Mouse (Mus musculus) adrenal gland, adult 18-20 months (tissue): Measurements from ENCODE around the gene Smap1. TPM values are rescaled to one million over a fixed set of nuclear protein-coding genes. Genes with fewer than 3 reads are reported as not detected.

Source experiments
- DNase-seq, 2 experiments: peaks; one replicate each; pipeline ENCODE4 v3.0.0; 2021 to 2022; ENCODE audit warnings: low spot score in 2 of 2
- total RNA-seq, 2 experiments: library from RNA; stranded (reverse); gene quantifications; 1 replicate in 1 of 2; 2 replicates in 1 of 2; pipeline ENCODE4 v1.2.3; 2021

Gene Smap1
- total RNA-seq, 2 experiments from 2014 or later = 55.6 to 60.1 TPM

DNA sequence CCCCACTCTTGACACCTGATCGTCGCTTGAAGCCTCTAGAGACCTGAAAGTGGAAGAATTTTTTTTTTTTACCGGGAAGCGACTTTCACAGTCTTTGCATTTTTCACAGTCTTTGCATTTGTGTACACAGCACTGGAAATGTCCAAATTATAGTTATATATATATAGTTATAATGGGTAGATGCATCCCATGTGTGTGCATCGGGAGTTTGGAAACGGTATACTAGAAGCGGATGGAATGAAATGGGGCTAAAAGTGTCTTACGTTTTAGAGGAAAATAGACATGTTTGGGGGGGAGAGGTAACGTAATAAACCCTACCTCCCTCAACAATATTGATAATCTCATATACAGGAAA, 390 bp upstream of the Smap1 start:
- DNase-seq = no peak

DNA sequence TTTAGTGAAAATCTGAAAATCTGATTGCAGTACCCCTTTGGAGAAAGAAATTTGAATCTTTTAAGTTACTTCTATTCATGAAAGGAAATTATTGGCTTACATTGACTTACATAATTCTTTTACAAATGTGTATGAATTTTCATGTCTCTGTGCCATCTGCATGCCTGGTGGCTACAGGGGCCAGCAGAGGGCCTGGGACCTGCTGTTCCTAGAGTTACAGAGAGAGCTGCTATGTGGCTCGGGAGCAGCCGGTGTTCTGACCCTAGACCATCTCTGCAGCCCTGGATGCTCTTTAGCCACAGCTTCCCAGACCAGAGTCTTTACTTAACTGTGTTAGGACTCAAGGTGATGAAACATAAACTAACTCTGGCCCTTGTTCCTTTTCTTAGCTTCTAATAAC, 1.8 kb downstream of the Smap1 start:
- no peak for DNase-seq

DNA sequence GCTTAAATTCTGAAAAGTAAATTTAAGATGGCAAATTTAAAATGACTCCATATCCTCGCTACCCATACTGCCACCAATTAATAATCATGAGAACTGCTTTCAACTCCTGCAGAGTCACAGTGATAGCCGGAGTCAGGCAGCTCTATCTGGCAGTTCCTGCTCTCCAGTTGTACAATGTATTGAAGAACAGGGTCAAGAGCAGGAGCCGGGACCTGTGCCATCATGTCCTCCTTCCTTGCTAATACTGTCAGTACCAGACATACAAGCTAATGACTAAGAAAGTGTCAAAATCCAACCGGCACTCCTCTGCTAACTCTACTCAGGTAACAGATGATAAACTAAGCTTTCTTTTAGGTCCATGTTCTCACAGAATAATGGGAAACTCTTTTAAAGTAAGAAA, 3.0 kb downstream of the Smap1 start:
- no peak for DNase-seq

DNA sequence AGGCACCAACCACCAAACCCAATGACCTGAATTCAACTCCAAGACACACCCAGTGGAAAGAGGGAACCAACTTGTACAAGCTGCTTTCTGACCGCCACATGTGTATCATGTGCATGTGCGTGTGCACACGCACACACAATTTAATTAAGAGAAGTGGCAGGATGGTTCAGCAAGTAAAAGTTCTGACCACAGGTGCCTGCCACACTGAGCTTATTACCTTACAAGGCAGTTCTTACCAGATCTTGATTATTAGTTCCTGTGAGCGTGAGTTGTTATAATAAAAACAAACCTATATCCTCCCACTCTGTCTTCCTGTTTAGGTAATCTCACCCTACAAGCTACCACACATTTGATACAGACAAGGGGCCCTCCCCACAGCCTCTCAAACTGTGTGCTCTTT, 6.6 kb downstream of the Smap1 start:
- no peak for DNase-seq

DNA sequence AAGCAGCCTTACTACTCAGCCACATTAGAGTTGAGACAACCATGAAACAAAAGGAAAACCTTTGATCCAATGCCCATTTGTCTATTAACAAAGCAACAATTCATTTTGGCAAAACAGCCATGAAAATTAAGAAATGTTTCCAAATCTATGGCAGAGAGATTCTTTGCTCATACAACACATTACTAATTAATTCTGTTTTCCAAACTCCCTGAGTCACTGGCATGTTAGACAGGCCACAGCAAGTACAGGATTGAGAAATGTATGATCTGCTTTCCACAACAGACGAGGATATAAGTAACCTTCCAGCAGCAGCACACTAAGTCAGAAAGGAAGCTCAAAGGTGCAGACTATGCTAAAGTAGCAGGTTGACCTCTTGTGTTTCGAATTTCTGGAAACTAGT, 9.1 kb downstream of the Smap1 start:
- DNase-seq = no peak

DNA sequence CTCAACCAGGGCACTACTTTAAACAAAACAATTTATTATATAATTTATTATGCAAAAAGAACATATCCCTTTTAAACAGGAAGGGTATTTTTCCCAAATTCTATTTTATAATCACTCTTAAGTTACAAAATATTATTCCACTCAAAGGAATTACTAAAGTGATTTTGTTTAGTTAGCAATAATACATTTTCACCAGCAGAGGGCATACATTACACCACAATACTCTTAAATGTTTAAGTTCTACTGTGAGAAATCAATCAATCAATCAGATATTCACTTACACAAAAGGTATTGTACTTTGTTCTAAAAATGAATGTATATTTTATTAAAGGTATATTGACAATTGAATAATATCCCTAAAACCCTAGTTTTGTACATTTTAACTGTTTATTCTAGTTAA, 16.0 kb downstream of the Smap1 start:
- no peak for DNase-seq

DNA sequence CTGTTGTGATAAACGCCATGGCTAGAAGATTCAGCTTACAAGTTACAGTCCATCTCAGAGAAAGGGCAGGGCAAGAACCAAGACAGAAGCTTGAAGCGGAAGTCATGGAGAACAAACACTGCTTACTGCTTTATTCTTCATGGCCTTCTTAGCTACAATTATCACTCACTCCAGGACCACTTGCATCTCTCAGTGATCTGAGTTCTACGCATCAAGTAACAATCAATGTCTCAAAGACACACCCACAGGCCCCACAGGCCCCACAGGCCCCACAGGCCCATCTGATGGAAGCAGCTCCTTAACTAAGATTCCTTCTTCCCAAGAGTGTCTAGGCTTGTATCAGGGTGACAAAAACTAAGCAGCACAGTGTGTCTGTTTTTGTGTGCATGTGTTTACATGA, 18.8 kb downstream of the Smap1 start:
- DNase-seq = no peak

DNA sequence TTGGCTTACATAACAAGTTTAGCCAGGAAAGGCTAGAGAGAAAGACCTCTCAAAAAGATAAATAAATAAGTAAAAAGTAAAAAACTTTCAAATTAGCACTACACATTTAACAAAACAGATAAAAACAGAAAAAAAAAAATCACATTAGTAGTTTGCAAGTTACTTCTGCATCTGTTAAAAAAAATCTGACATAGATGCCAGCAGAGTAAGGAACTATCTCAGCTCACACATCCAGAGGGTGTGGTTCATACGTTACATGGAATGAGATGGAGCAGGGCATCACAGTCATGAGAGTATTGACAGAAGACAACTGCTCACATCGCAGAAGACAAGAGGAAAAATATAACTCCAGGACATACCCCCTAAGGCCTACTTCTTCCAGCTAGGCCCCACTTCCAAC, 19.4 kb downstream of the Smap1 start:
- no peak for DNase-seq

DNA sequence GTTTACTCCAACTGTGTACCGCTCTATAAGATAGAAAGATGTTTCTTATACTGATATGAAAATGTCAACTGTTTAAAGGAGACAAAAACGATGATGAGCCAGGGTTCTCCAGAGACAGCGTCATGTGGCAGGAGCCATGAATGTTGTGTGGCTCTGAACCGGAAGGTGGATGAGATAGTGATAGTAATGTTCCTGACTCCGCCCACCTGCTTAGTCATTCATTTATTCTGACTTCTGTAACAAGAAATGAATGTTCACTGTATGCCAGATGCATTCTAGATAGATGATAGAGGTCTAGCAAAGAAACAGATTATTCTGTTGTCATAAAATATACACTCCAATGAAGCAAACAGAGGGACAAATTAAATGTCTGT, 22.5 kb downstream of the Smap1 start:
- no peak for DNase-seq

DNA sequence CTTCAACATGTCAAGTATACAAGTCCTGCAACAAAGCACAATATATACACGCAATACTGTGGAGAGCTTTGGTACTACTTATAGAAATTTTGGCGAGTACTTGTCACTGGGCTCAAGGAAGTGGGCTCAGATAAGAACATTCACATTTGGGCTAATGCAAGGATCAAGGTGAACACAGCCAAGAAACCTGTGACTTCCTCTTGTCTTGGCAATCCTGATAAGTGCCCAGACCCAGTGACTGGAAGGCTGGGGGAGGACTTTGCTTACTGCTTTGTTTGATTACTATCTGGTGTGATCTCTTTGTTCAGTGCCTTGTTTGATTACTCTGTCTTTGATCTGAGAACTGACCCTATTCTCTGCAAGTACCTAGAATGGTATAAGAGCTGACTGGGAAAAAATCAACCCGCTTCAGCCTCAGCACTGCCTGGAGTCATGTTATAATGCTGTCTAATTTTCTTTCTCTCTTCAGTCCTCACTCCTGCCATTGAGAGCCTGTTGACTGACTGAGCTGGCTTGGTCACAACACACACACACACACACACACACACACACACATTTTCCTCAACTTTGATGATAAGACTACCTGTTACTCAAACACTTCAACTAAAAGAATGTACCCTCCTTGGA, 23.0 kb downstream of the Smap1 start:
- DNase-seq = no peak

DNA sequence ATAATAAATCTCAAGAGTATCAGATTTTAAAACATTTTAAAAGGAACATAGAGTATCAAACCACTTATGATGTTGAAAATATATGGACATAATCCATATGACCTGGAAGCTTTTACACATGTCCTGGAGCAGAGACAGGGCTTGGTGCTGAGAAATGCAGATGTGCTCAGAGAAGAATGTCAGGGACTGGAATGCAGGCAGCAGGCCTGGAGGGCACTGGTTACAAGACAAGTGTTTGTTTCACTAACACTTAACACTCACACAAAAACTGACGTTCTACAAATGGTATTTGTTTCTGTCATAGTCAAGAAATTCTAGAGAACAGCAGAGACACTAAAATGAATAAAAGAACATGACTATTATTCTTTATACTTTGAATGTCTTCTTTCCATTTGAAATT, 30.0 kb downstream of the Smap1 start:
- no peak for DNase-seq

DNA sequence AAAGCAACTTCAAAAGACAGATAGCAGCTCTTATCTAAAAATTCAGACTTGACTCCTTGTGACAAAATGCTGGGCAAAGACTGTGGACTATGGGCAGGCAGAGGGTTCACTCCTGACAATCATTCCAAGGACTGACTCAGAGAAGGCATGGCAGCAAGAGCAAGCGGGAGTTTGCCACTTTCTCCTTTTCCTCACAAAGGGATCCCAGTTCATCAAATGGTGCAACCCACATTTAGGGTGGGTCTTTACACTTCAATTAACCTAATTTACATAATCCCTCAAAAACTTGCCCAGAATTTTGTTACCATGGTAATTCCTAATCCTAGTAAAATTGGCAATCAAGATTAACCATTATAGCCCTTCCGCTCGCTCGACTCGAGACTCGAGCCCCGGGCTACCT, 37.2 kb downstream of the Smap1 start:
- DNase-seq = no peak

DNA sequence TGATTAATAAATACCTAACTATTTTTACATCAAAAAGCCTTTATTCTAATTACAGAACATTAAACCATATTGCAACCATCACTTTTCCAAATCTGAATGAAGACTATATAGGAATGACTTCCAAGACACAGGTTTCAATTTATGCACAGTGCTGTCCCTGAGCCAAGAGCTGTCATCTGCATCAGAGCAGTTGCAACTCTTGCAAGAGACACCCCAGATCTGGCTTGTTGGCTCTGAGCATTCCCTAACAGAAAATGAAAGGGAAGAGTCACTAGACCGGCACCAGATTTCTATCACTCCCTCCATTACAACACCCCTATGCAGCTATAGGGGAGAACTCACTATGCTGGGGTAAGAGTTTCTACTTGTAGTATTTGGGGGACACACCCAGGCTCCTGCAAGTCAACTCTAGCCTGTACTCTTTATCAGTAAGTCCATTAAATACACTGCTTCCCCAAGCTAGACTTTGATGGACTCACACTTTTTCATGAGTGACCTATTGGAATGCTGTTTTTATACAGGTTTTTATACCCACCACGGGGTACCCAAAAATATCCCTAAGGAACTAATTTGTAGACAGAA, 37.9 kb downstream of the Smap1 start:
- no peak for DNase-seq

DNA sequence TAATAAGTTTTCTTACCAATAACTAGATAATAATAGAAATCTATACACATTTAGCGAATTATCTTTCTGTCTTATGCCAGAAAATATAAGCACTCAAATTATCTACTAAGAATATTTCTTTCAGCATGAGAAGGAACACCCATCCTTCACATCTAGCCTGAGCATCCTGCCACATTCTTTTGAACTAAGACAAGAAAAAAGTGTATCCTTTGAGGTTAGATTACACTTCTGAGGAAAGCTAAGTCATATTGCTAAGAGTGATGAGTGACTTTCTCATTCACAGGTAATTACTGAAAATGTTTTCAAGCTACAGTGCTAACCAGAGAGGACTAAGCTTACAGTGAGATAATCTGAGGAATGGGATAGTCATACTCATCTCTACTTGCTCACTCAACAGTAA, 39.4 kb downstream of the Smap1 start:
- no peak for DNase-seq

DNA sequence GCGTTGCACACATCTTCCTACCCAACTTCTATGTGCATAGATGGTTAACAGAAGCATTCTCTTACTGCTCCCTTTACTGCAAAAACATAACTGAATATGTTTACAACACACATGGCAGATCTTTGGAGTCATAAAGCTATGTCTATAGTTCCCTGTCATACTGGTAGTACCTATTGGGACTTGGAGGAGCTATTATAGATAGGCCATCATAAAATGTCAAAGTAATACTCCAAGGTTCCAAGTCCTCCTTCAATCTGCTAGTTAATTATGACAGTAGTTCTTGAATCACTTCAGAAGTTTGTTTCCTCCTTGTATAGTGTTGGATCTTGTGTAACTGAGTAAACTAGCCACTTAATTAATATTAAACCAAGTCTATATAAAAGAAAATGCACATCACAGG, 49.9 kb downstream of the Smap1 start:
- DNase-seq = no peak

DNA sequence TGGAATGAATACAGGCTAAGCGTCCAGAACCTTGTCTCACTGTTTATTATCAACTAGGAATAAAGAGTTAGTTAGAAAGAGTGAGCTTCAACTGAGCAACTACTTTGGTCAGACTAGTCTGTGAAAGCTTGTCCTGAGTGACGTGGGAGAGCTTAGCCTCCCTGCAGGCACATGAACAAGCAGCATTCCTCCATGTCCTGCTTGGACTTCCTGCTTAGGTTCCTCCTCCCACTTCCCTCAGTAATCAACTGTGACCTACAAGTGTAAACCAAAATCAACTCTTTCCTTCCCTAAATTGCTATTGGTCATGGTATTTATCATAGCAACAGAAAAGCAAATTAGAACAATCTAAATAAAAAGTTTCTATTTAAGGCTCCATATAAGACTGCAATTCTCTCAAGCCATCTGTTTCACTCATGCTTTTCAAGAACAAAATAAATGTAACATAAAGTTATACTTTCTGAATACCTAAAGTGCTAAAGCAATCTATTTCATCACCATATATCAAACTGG, 54.7 kb downstream of the Smap1 start:
- no peak for DNase-seq

DNA sequence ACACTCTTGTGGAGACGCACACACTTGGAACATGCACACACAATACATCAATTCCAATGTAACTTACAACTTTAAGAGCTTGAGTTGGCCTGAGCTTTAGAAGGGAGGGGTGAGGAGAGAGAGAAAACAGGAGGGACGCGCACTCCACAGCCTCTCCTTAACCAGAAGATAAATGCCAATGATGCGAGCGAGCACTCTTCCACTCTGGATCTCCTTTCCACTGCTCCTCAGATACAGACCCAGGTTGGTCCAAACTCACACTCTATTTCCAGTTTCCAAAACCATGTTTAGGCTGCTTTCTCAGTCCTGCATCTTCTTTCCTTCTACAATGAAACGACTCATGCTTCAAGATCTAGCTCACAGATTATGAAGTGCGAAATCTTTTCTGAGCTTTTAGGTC, 56.6 kb downstream of the Smap1 start:
- no peak for DNase-seq

DNA sequence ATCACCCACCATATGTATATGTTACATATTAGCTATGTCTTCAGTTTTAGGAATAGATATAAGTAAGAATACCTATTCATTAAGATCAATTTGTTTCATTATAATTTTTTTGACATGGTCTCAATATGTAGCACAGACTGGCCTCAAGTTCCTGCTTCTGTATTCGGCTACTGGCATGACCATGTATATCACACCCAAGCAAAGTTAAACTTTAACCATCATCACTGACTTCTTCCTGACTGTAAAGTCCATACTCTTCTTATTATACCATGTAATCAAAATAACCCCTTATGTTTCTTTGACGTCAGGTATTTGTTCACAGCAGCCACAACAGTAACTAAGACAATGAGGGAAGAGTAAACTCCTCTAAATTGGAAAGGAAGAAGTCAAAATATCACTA, 61.2 kb downstream of the Smap1 start:
- DNase-seq = no peak

DNA sequence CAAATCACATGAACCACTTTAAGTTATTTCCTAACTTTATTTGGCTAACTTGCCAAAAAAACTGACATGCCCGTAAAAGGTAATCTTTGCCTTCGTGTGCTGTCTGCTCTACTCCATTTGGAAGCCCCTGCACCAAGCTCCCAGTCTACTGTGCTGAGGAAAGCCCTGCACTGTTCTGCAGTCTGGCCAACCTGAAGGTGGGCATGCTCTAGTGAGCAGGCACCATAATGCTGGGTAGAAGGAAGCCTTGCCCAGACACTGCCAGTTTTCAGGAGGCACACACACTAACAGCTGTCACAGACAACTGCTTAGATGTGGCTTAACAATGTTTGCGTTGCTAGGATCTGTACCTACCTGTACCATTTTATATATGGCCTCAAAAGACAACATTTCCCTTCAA, 66.5 kb downstream of the Smap1 start:
- DNase-seq = no peak

DNA sequence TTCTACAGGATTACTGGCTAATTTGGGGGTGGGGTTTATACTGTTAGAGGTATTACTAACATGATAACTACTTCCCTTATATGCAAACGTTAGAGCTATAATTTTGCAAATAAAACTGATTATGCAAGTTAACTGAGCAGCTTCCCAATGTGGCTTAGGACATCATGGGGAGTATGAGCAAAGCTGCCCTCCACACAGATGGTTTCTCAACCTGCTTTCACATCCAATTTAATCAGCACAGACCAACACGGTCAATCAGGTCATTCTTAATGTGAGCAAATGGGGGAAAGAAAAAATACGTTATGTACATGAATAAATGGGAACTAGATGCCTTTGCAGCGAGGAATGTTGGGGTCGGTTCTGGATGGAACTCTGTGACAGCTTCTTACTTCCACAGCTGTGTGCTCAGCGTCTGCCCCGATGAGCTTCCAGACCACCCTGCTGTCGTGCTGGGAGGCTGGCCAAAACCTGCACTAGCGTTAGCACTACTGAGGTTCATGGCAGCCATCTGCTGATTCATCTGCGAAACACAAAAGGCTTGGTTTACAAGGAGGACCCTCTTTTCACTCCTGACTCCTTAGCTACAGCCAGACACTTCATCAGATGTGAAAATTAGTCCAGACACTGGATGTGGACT, 76.0 kb downstream of the Smap1 start:
- DNase-seq = no peak

DNA sequence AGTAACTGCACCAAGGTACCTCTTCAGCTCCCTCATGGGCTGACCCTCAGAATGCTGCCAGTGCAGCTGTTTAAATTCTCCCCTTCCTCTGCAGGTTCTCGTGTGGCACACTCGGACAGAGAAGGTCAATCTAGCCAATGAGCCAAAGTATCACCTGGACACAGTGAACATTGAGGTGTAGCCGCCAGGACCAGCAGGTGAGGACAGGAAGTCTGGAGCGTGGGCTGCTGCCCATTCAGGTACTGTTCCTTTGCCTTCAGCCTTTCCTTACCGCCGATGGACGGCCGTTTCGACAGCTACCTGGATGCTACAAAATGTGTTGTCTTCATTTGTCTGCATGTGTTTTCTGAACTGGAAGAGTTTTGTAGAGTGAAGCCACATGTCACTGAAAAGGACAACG, 77.1 kb downstream of the Smap1 start:
- no peak for DNase-seq

DNA sequence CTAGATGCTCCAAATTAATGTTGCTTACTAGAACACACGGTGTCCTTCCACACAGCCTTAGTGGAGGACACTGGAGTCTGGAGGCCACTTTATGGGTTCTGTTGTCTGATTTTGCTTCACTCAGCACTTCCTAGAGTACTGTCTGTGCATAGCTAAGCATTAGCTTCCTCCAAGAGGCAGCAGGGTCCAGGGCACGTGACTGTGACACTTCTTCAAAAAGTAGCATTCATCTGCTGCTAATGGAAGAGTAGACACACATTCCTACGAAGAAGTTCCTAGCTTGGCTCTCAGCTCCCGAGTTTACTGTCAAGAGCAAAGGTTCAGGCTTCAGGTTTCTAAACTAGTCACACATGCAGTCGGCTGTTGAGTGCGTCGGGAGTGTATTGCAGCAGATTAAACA, 78.3 kb downstream of the Smap1 start:
- DNase-seq = no peak

DNA sequence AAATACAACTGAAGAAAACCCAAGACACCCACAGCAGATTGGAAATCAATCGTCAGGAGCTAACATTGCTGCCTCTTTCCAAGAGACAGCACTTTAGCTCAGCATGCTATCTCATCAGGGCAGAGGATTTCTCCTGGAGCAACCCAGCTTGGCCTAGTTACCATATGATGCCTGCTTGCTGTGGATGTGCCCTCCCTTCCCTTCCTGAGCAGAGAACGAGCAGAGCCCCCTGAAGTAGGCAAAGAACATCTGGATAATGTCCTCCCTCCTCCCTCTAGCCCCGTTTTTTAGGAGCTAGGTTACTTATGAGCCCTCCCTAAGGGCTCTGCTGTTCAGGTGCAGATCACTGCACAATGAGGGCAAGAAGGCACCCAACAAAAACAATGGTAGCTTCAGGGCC, 79.5 kb downstream of the Smap1 start:
- DNase-seq = no peak
